Mouse (Mus musculus): ENCODE measurements around the gene Specc1l. TPM values are rescaled to one million over a fixed set of nuclear protein-coding genes. Genes with fewer than 3 reads are reported as not detected.
"Not testable (repeated sequence)": the region's sequence is repeated elsewhere in the genome, so short reads cannot be mapped to it uniquely, and the experiment has no call there.

The Specc1l gene
- total RNA-seq, 2 experiments from 2014 or later = 44.2 to 46.6 TPM

- intact Hi-C loops (cut with DNase I) = loop anchor here (5.0 kb wide), 1 partner anchor 226 kb away; no protein-coding TSS in a partner anchor
- no peak for DNase-seq (ENCODE audit: extremely low spot score in 1 of 2, low spot score in 2 of 2)
These were observed 49.4 kb downstream of the Specc1l start for GRCm38 (mm10) chr10:75261268-75261667.

DNA sequence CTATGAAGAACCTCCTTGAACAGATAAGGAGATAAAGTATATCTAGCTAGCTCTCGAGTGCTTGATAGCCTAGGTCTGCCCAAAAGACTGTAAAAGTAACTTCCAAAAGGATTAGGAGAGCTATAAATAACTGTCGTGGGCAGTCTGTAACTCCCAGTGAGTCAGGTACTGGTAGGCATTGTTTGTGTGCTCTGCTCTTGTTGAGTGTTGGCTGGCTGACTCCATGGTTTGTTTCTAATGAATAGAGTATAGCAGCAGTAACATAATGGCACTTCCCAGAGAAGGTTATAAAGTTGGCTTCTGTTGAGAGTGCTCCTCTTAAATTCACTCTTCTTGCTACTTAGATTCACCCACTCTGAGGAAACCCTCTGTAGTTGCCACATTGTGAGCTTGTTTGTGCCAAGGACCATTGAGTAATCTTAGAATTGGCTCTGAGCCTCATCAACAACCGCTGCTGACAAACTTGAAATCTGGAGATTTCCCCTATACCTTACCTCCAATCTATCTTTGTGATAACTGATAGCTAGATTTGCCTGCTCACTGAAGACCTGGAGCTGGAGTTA lies 53.2 kb downstream of the Specc1l start:
- intact Hi-C loops (cut with DNase I) = loop anchor here (5.0 kb wide), 1 partner anchor 222 kb away; no protein-coding TSS in a partner anchor
- DNase-seq (ENCODE audit: extremely low spot score in 1 of 2, low spot score in 2 of 2) = no peak

GRCm38 (mm10) chr10:75273020-75273419 lies 61.1 kb downstream of the Specc1l start:
- intact Hi-C loops (cut with DNase I) = no loop called here
- no peak for DNase-seq (ENCODE audit: extremely low spot score in 1 of 2, low spot score in 2 of 2)

DNA sequence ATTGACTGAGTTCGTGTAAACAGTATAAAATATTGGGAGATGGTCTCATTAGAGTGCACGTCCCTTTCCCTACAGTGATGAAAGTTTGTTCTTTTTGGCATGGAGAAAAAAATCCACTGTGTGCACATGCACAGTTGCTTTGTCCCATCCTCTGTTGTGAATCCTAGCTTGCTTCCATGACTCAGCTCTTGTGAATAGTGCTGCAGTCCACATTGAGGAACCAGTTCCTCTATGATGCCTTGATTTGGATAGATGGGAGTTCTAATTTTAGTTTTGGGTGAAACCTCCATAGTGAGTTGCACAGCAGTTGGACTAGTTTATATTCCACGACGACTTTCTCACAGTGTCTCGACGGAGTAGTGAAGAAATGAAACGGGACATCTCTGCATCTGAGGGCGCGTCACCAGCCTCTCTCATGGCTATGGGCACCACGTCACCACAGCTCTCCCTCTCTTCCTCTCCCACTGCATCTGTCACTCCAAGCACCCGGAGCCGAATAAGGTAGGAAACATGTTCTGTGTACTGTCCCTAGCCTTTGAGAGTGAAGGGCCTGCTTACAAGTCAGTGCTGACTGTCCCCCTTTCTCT lies 64.6 kb downstream of the Specc1l start:
- intact Hi-C loops (cut with DNase I) = no loop called here
- no peak for DNase-seq (ENCODE audit: extremely low spot score in 1 of 2, low spot score in 2 of 2)

- intact Hi-C loops (cut with DNase I) = no loop called here
- DNase-seq (ENCODE audit: extremely low spot score in 1 of 2, low spot score in 2 of 2) = no peak
These were observed 65.6 kb downstream of the Specc1l start for GRCm38 (mm10) chr10:75277501-75277900.

GRCm38 (mm10) chr10:75282648-75283047 lies 70.8 kb downstream of the Specc1l start:
- intact Hi-C loops (cut with DNase I) = loop anchor here (5.0 kb wide), 1 partner anchor 155 kb away; no protein-coding TSS in a partner anchor
- DNase-seq (ENCODE audit: extremely low spot score in 1 of 2, low spot score in 2 of 2) = no peak

GRCm38 (mm10) chr10:75283821-75284220 lies 71.9 kb downstream of the Specc1l start:
- intact Hi-C loops (cut with DNase I) = loop anchor here (5.0 kb wide), 1 partner anchor 153 kb away; no protein-coding TSS in a partner anchor
- DNase-seq (ENCODE audit: extremely low spot score in 1 of 2, low spot score in 2 of 2) = no peak

- no peak for DNase-seq (ENCODE audit: extremely low spot score in 1 of 2, low spot score in 2 of 2)
These were observed 76.7 kb downstream of the Specc1l start for GRCm38 (mm10) chr10:75288579-75288978.

GRCm38 (mm10) chr10:75289392-75289791 lies 77.5 kb downstream of the Specc1l start:
- intact Hi-C loops (cut with DNase I) = no loop called here
- no peak for DNase-seq (ENCODE audit: extremely low spot score in 1 of 2, low spot score in 2 of 2)

More at GRCm38 (mm10) chr10:75288579-75288978, 76.7 kb downstream of the Specc1l start:
- intact Hi-C loops (cut with DNase I) = no loop called here

DNA sequence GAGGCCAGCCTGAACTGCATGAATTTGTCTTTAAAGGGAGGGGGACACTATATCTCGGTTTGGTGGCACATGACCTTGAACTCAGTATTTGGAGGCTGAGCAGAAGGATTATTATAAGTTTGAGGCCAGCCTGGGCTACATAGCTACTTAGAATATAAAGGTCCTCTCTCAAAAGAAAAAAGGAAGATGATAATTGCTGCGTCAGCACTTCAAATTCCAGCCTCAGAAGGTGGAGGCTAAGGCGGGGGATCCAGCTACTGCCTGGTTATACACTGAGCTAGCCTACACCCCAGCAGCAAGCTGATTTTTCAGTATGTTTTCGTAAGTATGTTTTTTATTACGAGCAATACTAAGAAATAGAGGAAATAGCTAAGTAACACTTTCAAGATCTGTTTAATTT lies 78.8 kb downstream of the Specc1l start:
- intact Hi-C loops (cut with DNase I) = no loop called here
- no peak for DNase-seq (ENCODE audit: extremely low spot score in 1 of 2, low spot score in 2 of 2)

GRCm38 (mm10) chr10:75291338-75291737 lies 79.5 kb downstream of the Specc1l start:
- intact Hi-C loops (cut with DNase I) = no loop called here
- no peak for DNase-seq (ENCODE audit: extremely low spot score in 1 of 2, low spot score in 2 of 2)

DNA sequence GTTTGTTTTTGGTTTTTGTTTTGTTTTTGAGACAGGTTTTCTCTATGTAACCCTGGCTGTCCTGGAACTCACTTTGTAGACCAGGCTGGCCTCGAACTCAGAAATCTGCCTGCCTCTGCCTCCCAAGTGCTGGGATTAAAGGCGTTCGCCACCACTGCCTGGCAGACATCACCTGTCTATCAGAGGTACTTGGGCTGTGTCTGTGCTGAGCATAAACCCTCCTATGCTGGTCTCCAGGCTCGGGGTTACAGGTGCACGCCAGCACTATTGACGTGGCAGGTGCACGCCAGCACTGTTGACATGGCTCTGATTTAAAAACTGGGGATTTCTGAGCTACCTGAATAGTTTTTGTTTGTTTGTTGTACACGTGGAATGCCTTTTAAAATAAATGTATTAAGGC lies 80.3 kb downstream of the Specc1l start:
- DNase-seq (ENCODE audit: extremely low spot score in 1 of 2, low spot score in 2 of 2); intact Hi-C loops (cut with DNase I): not testable (repeated sequence)

- intact Hi-C loops (cut with DNase I) = no loop called here
- DNase-seq (ENCODE audit: extremely low spot score in 1 of 2, low spot score in 2 of 2) = no peak
These were observed 81.4 kb downstream of the Specc1l start for GRCm38 (mm10) chr10:75293288-75293687.

DNA sequence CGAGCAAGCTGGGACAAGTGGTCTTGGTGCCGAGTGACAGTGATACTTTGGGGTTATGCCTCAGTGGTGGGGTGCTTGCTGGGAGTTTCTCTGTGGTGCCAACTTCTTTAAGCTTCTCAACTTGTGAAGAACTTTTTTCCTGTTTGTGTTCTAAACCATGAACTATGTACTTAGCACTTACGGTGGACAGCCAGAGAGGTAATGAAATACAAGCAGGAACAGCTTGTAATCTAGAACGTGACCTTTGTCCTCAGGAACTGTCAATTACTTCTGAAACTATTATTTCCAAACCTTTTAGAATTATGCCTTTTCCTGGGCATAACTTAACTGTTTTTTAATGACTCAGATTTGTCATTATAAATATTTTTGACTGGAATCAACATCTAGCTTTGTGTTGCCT lies 82.5 kb downstream of the Specc1l start:
- DNase-seq (ENCODE audit: extremely low spot score in 1 of 2, low spot score in 2 of 2) = no peak
- intact Hi-C loops (cut with DNase I) = no loop called here

GRCm38 (mm10) chr10:75294926-75295325 lies 83.1 kb downstream of the Specc1l start:
- DNase-seq (ENCODE audit: extremely low spot score in 1 of 2, low spot score in 2 of 2) = no peak
- intact Hi-C loops (cut with DNase I) = no loop called here

DNA sequence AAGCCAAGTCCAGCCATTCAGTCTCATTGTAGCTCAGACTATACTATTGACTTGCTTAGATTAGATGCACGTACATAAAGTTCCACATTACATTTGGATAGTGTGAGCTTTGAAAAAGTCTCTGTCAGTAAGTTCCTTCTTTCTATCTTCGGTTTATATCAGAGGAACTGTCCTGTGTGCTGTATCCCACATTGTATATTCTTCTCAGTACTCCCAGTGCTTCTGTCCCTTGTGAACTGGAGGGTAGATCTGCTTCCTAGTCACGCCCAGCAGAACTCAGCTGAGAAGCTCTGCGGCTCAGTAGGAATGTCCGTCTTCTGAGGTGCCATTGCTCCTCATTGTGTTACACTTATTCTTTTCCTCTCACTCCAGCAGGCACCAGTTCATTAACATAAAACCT lies 86.7 kb downstream of the Specc1l start:
- no peak for DNase-seq (ENCODE audit: extremely low spot score in 1 of 2, low spot score in 2 of 2)

GRCm38 (mm10) chr10:75299785-75300418 lies 88.0 kb downstream of the Specc1l start:
- DNase-seq (ENCODE audit: extremely low spot score in 1 of 2, low spot score in 2 of 2) = peak in 1 of 2 experiments; percentile 60
- intact Hi-C loops (cut with DNase I) = no loop called here

More for the DNA sequence above, 86.7 kb downstream of the Specc1l start:
- intact Hi-C loops (cut with DNase I) = no loop called here

DNA sequence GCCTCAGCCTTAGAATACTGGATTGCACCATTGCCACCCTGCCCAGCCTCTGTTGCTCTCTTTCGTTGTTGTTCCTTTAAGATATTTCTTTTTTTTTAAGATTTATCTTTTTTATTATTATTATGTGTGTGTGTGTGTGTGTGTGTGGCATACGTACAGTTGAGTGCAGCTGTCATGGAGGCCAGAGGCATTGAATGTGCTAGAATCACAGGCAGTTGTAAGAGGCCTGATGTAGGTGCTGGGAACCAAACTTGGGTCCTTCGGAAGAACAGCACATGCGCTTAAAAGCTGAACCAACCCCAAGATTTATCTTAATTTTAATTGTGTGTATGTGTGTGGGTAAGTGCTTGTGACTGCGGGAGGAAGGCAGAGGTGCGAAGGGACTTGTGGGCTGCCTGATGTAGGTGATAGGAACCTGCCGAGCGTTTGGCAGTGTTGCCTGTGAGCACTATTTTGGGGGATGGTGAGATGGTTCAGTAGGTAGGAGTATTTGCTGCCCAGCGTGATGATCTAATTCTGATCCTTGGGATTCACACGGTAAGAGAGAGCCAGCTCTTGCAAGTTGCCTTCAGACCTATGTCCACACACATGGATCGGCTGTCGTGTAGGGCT lies 89.4 kb downstream of the Specc1l start:
- DNase-seq (ENCODE audit: extremely low spot score in 1 of 2, low spot score in 2 of 2) = no peak
- intact Hi-C loops (cut with DNase I) = no loop called here

DNA sequence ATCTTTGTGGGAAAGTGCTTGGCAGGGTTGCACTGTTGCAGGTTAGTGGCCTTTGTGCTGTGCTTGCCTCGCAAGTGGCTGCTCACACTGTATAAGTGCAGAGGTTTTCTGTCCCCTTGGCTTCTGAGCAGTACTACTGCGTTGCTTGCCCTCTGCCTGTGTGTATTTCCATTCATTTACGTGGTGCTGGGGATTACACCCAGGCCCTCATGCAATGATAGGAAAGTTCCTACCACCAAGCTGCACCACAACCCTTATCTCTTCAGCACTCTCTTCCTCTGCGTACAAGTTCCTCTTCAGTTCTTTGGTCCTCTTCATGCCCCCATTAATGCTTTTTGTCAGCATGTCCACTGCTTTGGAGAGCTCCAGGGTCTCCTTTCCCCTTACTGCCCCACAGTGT lies 90.1 kb downstream of the Specc1l start:
- no peak for DNase-seq (ENCODE audit: extremely low spot score in 1 of 2, low spot score in 2 of 2)
- intact Hi-C loops (cut with DNase I) = no loop called here

GRCm38 (mm10) chr10:75302536-75302935 lies 90.7 kb downstream of the Specc1l start:
- intact Hi-C loops (cut with DNase I) = no loop called here
- no peak for DNase-seq (ENCODE audit: extremely low spot score in 1 of 2, low spot score in 2 of 2)
